Mouse (Mus musculus) G1E (cell line): ENCODE results near the gene Pard3.

ENCODE experiments used
- CTCF ChIP-seq: IDR thresholded peaks from 2 replicates; pipeline ENCODE4 v1.5.1; 2012; ENCODE audit warnings: low read depth, low read length, inconsistent platforms, mixed read lengths
- GATA2 ChIP-seq: IDR thresholded peaks from 2 replicates; pipeline ENCODE4 v1.6.1; 2012; ENCODE audit warnings: low read depth, low read length, inconsistent platforms, borderline replicate concordance

DNA sequence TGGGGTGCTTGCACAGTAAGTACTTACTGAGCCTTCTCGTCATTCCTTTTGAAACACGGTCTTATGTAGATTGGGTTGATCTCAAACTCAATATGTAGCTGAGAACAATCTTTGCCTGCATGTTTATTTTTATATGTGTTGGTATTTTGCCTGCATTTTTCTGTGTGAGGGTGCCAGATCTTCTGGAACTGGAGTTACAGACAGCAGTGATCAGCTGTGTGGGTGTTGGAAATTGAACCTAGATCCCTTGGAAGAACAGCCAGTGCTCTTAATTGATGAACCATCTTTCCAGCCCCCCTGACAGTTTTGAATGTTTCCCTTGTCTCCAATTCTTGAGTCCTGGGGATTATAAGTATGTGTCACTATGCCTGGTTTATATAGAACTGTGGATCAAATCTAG, 4.9 kb upstream of the Pard3 start:
- no peak for TF ChIP-seq CTCF
- TF ChIP-seq GATA2 = no peak
